Comparison of ENCODE assay signal across 8 mouse cellular contexts in the genomic region with DNA sequence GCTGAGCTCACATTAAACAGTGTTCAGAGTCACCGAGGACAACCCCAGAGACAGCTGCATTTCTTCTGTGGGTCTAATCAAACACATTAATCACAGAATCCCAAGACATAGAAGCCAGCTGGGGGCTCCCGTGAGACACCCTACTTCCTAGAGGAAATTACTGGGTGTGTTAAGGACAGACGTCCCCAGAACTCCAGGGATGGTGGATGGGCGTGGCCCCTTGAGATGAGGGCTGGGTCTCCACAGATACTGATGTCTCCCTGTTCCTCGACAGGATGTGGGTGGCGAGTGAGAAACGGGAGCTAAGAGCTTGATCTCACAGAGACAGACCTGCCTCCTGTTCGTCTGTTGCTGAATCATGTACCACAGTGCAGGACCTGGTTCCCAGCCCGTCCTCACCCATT. TPM values are rescaled to one million over a fixed set of nuclear protein-coding genes. Genes with fewer than 3 reads are reported as not detected.
DNase-seq lines count a peak whose midpoint lies in the region; ATAC-seq lines count a peak whose summit lies in the region.

No protein-coding gene starts in this region.

- peak overlapping the region; percentile 42 for H3K4me2 ChIP-seq in intestine, embryonic 14.5 days (ENCODE audit: low read length)
- peak overlapping the region; percentile 71 for H3K4me2 ChIP-seq in liver, embryonic 11.5 days
- peak overlapping the region; percentile 54 for H3K4me2 ChIP-seq in neural tube, embryonic 15.5 days

- H3K4me1 ChIP-seq in intestine, embryonic 14.5 days (replicated peaks; ENCODE audit: control insufficient read depth, insufficient read depth, low read length): peaks cover 19% of the 10 kb centered on the region
- H3K4me1 ChIP-seq in liver, embryonic 11.5 days (replicated peaks; ENCODE audit: control insufficient read depth, insufficient read depth, low read length): peaks cover 51% of the 10 kb centered on the region
- H3K4me1 ChIP-seq in neural tube, embryonic 15.5 days: peaks cover 31% of the 10 kb centered on the region

- DNase-seq in CD4-positive helper T cell, adult 2 months (ENCODE audit: low read depth, low spot score): peak; percentile 53
- peak; percentile 84 for DNase-seq in brain, adult 2 months (ENCODE audit: low read depth, low spot score)
- peak; percentile 98 for DNase-seq in heart, adult 11 months
- DNase-seq in intestine, embryonic 14.5 days (ENCODE audit: low spot score): no peak
- peak; percentile 52 for DNase-seq in liver, embryonic 11.5 days (ENCODE audit: low spot score)
- no peak for DNase-seq in gastrocnemius, postnatal 10 days
- no peak for DNase-seq in c-Kit-positive CD71-positive TER-119-positive erythroid progenitor cells, embryonic 14.5 days (ENCODE audit: low spot score)

- WGBS in intestine, embryonic 14.5 days: 1% methylated on average over 9 of the region's 9 CpGs
- under 1% methylated on average over 9 of the region's 9 CpGs for WGBS in liver, embryonic 11.5 days
- 4% methylated on average over 9 of the region's 9 CpGs for WGBS in neural tube, embryonic 15.5 days

- no peaks in the 10 kb centered on the region for H3K9me3 ChIP-seq in intestine, embryonic 14.5 days (ENCODE audit: control insufficient read depth, low read length)
- no peaks in the 10 kb centered on the region for H3K9me3 ChIP-seq in liver, embryonic 11.5 days (ENCODE audit: control insufficient read depth, low read length)
- H3K9me3 ChIP-seq in neural tube, embryonic 15.5 days (replicated peaks): no peaks in the 10 kb centered on the region

- no peak overlapping the region for H3K4me3 ChIP-seq in intestine, embryonic 14.5 days (ENCODE audit: low read depth, low read length)
- no peak overlapping the region; the same call in 1 of the 2 replicates for H3K4me3 ChIP-seq in liver, embryonic 11.5 days (ENCODE audit: low read depth, low read length)
- no peak overlapping the region for H3K4me3 ChIP-seq in neural tube, embryonic 15.5 days (replicated peaks)

- peaks cover 17% of the 10 kb centered on the region for H3K27me3 ChIP-seq in intestine, embryonic 14.5 days (replicated peaks; ENCODE audit: control insufficient read depth, insufficient read depth, low read length)
- H3K27me3 ChIP-seq in liver, embryonic 11.5 days (replicated peaks; ENCODE audit: control insufficient read depth, insufficient read depth, low read length): peaks cover 2% of the 10 kb centered on the region; the same call in 1 of the 2 replicates
- peaks cover 43% of the 10 kb centered on the region for H3K27me3 ChIP-seq in neural tube, embryonic 15.5 days (replicated peaks)

- no peak for ATAC-seq in intestine, embryonic 14.5 days (replicated peaks; ENCODE audit: low FRiP score, low TSS enrichment, low read depth)
- ATAC-seq in liver, embryonic 11.5 days (replicated peaks; ENCODE audit: low FRiP score): peak; percentile 27
- ATAC-seq in neural tube, embryonic 15.5 days (ENCODE audit: low FRiP score): no peak

- no peak overlapping the region for H3K9ac ChIP-seq in intestine, embryonic 14.5 days (ENCODE audit: low read length)
- H3K9ac ChIP-seq in liver, embryonic 11.5 days (ENCODE audit: low read depth, low read length): 0 out of 2 replicates have a peak overlapping the region, but pooled peaks have one; percentile 30
- no peak overlapping the region for H3K9ac ChIP-seq in neural tube, embryonic 15.5 days (replicated peaks)

- 0 out of 2 replicates have a peak, but pooled peaks cover 7% of the 10 kb centered on the region for H3K36me3 ChIP-seq in intestine, embryonic 14.5 days (ENCODE audit: control insufficient read depth, insufficient read depth, low read length)
- H3K36me3 ChIP-seq in liver, embryonic 11.5 days (ENCODE audit: control insufficient read depth, insufficient read depth, low read length): peaks cover 12% of the 10 kb centered on the region
- no peaks in the 10 kb centered on the region for H3K36me3 ChIP-seq in neural tube, embryonic 15.5 days

- no peak overlapping the region for H3K27ac ChIP-seq in intestine, embryonic 14.5 days (ENCODE audit: low read depth)
- peak overlapping the region; percentile 28; the same call in 1 of the 2 replicates for H3K27ac ChIP-seq in liver, embryonic 11.5 days (ENCODE audit: low read depth, low read length)
- H3K27ac ChIP-seq in neural tube, embryonic 15.5 days (replicated peaks): no peak overlapping the region

RNA-seq across cellular contexts. Expression of a gene that starts 17.7 kb away (rescaled TPM):
- not detected in 2 replicates for polyA plus RNA-seq in intestine, embryonic 14.5 days (2014; fragmentation: Nextera tagmentation; extraction: Ambion mirVana)
- not detected in 2 replicates for polyA plus RNA-seq in liver, embryonic 11.5 days (2014; fragmentation: Nextera tagmentation; extraction: Ambion mirVana)
- 0.12 TPM in 1 of 2 replicates, not detected in the other for polyA plus RNA-seq in neural tube, embryonic 15.5 days (2015; fragmentation: Nextera tagmentation; extraction: Ambion mirVana)
- total RNA-seq in gastrocnemius, postnatal 10 days (2021): not detected

RNA-seq across cellular contexts. Expression of a gene that starts 33.6 kb away (rescaled TPM):
- 37.0 and 38.6 TPM in 2 replicates for polyA plus RNA-seq in intestine, embryonic 14.5 days (2014; fragmentation: Nextera tagmentation; extraction: Ambion mirVana)
- polyA plus RNA-seq in liver, embryonic 11.5 days (2014; fragmentation: Nextera tagmentation; extraction: Ambion mirVana): 41.3 and 44.2 TPM in 2 replicates
- polyA plus RNA-seq in neural tube, embryonic 15.5 days (2015; fragmentation: Nextera tagmentation; extraction: Ambion mirVana): 30.6 and 35.3 TPM in 2 replicates
- 10 to 100 TPM; 23.7 to 27.8 TPM for total RNA-seq in gastrocnemius, postnatal 10 days (2021)

Comparison
In these comparisons a context has a peak if more than half of its experiments do, and no peak if none do; other contexts are left out.
1. DNase-seq: peak in CD4-positive helper T cell, adult 2 months (single experiment), brain, adult 2 months (single experiment), heart, adult 11 months (single experiment) and liver, embryonic 11.5 days (single experiment); none in intestine, embryonic 14.5 days (single experiment), gastrocnemius, postnatal 10 days (single experiment) and c-Kit-positive CD71-positive TER-119-positive erythroid progenitor cells, embryonic 14.5 days (single experiment).
2. Peak in every context shown above with its lines, with median percentiles within 50 percentile points of each other: H3K4me2 ChIP-seq.